Mouse (Mus musculus) midbrain, embryonic 15.5 days (tissue): Measurements from ENCODE around the gene Aimp2. TPM values are rescaled to one million over a fixed set of nuclear protein-coding genes. Genes with fewer than 3 reads are reported as not detected.
A peak's percentile ranks its signal among the peaks of the same experiment; 100 is the strongest.

ENCODE experiments used
- ATAC-seq: fragments of 200-750 bp; cut with Nextera tagmentation; replicated peaks from 2 replicates; pipeline ENCODE4 v1.8.0; 2017; ENCODE audit warnings: moderate TSS enrichment
- H3K27ac ChIP-seq: fragments of 300-500 bp; sonication (generic); 2 replicates; pipeline ENCODE4 v1.5.1; 2015; ENCODE audit warnings: mild to moderate bottlenecking, inconsistent platforms
- H3K27me3 ChIP-seq: fragments of 300-500 bp; sonication (generic); replicated peaks from 2 replicates; pipeline ENCODE4 v1.6.1; 2015; ENCODE audit warnings: inconsistent platforms
- H3K36me3 ChIP-seq: fragments of 300-500 bp; sonication (generic); replicated peaks from 2 replicates; pipeline ENCODE4 v1.6.1; 2015; ENCODE audit warnings: inconsistent platforms
- H3K4me1 ChIP-seq: fragments of 300-500 bp; sonication (generic); 2 replicates; pipeline ENCODE4 v1.6.1; 2015; ENCODE audit warnings: inconsistent platforms
- H3K4me2 ChIP-seq: fragments of 300-500 bp; sonication (generic); 2 replicates; pipeline ENCODE4 v1.6.1; 2015; ENCODE audit warnings: inconsistent platforms, mild to moderate bottlenecking, moderate library complexity
- H3K4me3 ChIP-seq: fragments of 300-500 bp; sonication (generic); 2 replicates; pipeline ENCODE4 v1.5.1; 2015; ENCODE audit warnings: mild to moderate bottlenecking, inconsistent platforms
- H3K9ac ChIP-seq: fragments of 300-500 bp; sonication (generic); 2 replicates; pipeline ENCODE4 v1.6.1; 2015; ENCODE audit warnings: mild to moderate bottlenecking, inconsistent platforms
- H3K9me3 ChIP-seq: fragments of 300-500 bp; sonication (generic); 2 replicates; pipeline ENCODE4 v1.6.1; 2016; ENCODE audit warnings: inconsistent platforms
- WGBS: fragments of 180-500 bp; shearing (Covaris S2); methylation state at CpG from one replicate; pipeline ENCODE4 v1.1.7; 2015; ENCODE audit warnings: mixed read lengths; 5-methylcytosine and 5-hydroxymethylcytosine counted together
- polyA plus RNA-seq: library from polyadenylated mRNA; unstranded; fragments of >200 nt; fragmentation: Nextera tagmentation; extraction: Ambion mirVana; gene quantifications from 2 replicates; pipeline ENCODE4 v1.2.1, GENCODE M21; 2015

Gene Aimp2
- polyA plus RNA-seq, 1 experiment from 2014 or later, result 79.5 TPM

DNA sequence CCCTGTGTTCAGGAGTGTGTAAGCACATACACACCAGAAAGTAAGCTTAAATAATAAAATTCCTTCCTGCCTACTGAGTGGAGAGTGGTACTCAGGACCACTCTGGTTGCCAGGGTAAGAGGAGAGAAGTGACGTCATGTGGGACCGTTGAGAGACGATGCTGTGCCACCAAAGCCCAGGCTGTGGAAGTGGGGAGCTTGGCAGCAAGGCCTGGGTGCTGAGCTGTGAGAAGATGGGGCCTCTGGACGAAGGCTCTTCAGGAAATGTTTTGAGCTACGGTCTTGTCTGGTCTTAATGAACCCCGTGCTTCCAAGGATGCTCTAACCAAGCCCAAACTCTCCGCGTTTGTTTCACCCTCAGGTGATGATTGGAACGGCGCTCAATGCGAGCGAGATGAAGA, 21.0 kb upstream of the Aimp2 start:
- H3K36me3 ChIP-seq, result peaks cover 40% of the 10 kb centered on the region
- no peaks in the 10 kb centered on the region; the same call in 1 of the 2 replicates for H3K4me1 ChIP-seq
- H3K27me3 ChIP-seq, result no peaks in the 10 kb centered on the region
- no peak overlapping the region for H3K4me3 ChIP-seq
- H3K9me3 ChIP-seq, result no peaks in the 10 kb centered on the region
- no peak for ATAC-seq
- WGBS, result 94% methylated on average over 12 of the region's 12 CpGs
- no peak overlapping the region for H3K27ac ChIP-seq
- H3K4me2 ChIP-seq, result no peak overlapping the region
- H3K9ac ChIP-seq, result no peak overlapping the region

DNA sequence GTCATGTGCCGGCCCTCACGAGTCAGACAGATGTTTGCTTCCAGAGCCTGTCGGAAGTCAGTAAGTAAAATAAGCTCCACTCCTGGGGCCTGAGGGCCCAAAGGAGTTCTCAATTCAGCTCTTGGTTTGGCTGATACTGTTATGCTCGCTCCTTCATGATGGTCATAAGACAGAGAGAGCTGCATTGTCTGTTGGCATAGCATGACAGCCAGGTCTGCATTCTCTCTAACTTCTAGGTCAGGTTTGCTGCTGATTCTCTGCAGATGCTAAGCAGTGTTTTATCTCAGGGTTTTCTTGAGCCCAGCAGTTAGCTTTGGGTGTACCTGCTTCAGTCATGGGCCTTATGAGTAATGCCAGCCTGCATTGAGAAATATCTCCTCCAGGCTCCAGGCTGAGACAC, 19.6 kb upstream of the Aimp2 start:
- H3K27ac ChIP-seq, result no peak overlapping the region
- H3K9me3 ChIP-seq, result no peaks in the 10 kb centered on the region
- H3K4me3 ChIP-seq, result no peak overlapping the region
- WGBS, result 93% methylated on average over 4 of the region's 4 CpGs
- ATAC-seq, result no peak
- no peak overlapping the region for H3K9ac ChIP-seq
- no peaks in the 10 kb centered on the region for H3K27me3 ChIP-seq
- peaks cover 46% of the 10 kb centered on the region for H3K36me3 ChIP-seq
- no peak overlapping the region for H3K4me2 ChIP-seq
- H3K4me1 ChIP-seq, result no peaks in the 10 kb centered on the region; the same call in 1 of the 2 replicates

- Histone ChIP-seq H3K4me1 (no peaks in the 10 kb centered on the region; the same call in 1 of the 2 replicates), H3K27ac (no peak within 1 kb of the TSS), H3K36me3 (peaks cover 56% of the 10 kb centered on the region), H3K27me3 (no peaks in the 10 kb centered on the region), H3K4me3 (no peak within 1 kb of the TSS), H3K9ac (no peak within 1 kb of the TSS), H3K9me3 (no peaks in the 10 kb centered on the region), H3K4me2 (no peak within 1 kb of the TSS)
- no peak for ATAC-seq
- WGBS, result 95% methylated on average over 8 of the region's 8 CpGs
Observed at GRCm38 (mm10) chr5:143927875-143928274, 18.2 kb upstream of the Aimp2 start, which contains the start of gene Gm42421. Gm42421 (plus strand) TSS chr5:143928175.

GRCm38 (mm10) chr5:143924781-143925452, 15.3 kb upstream of the Aimp2 start:
- Histone ChIP-seq H3K4me2 (no peak overlapping the region), H3K9me3 (no peaks in the 10 kb centered on the region), H3K4me1 (no peaks in the 10 kb centered on the region), H3K27ac (no peak overlapping the region), H3K27me3 (no peaks in the 10 kb centered on the region), H3K4me3 (no peak overlapping the region), H3K36me3 (peaks cover 67% of the 10 kb centered on the region), H3K9ac (no peak overlapping the region)
- WGBS, result 91% methylated on average over 6 of the region's 6 CpGs
- no peak for ATAC-seq

DNA sequence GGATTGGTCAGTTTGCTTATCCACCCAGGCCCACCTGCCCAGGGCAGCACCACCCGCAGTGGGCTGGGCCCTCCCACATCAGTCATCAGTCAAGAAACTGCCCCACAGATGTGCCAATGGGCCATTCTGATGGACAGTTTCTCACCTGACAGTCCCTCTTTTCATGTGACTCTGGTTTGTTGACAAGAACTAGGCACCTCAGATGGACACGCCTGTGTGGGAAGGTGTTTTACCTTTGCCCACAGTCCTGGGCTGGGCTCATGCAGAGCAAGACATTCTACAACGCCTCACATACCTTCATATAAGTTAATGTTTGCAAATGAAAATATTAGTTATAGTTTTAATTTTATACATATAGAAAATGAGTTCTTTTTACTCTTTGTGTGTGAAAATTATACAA, 8.5 kb upstream of the Aimp2 start:
- no peaks in the 10 kb centered on the region for H3K4me1 ChIP-seq
- peaks cover 48% of the 10 kb centered on the region for H3K36me3 ChIP-seq
- 91% methylated on average over 3 of the region's 3 CpGs for WGBS
- H3K9me3 ChIP-seq, result no peaks in the 10 kb centered on the region
- ATAC-seq, result no peak
- no peaks in the 10 kb centered on the region for H3K27me3 ChIP-seq
- H3K4me2 ChIP-seq, result no peak overlapping the region
- no peak overlapping the region for H3K9ac ChIP-seq
- no peak overlapping the region for H3K4me3 ChIP-seq
- no peak overlapping the region for H3K27ac ChIP-seq

- Histone ChIP-seq H3K27ac (no peak overlapping the region), H3K36me3 (peaks cover 41% of the 10 kb centered on the region), H3K4me3 (no peak overlapping the region), H3K4me1 (no peaks in the 10 kb centered on the region), H3K27me3 (no peaks in the 10 kb centered on the region), H3K4me2 (no peak overlapping the region), H3K9ac (no peak overlapping the region), H3K9me3 (no peaks in the 10 kb centered on the region)
- WGBS, result 44% methylated on average over 5 of the region's 5 CpGs
- ATAC-seq, result no peak
Observed at GRCm38 (mm10) chr5:143917418-143917817, 7.8 kb upstream of the Aimp2 start.

DNA sequence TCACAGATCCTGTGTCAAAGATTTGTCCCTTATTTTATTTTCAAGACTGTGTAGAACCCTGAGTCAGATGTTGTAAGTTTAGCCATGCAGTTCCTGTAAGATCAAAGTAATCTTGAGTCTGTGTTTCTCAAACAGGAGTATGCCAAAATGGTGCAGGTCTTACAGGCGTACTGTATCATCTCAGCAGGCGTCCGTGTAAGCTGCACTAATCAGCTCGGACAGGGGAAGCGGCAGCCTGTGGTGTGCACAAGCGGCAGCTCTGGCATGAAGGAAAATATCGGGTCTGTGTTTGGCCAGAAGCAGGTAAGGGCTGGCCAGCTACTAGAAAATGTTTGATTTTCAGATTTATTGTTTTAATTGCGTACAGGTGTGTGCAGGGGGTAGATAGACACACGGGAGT, 6.6 kb upstream of the Aimp2 start:
- Histone ChIP-seq H3K4me1 (no peaks in the 10 kb centered on the region; the same call in 1 of the 2 replicates), H3K27me3 (no peaks in the 10 kb centered on the region), H3K9me3 (no peaks in the 10 kb centered on the region), H3K4me3 (no peak overlapping the region), H3K4me2 (no peak overlapping the region), H3K27ac (no peak overlapping the region), H3K36me3 (peaks cover 33% of the 10 kb centered on the region), H3K9ac (no peak overlapping the region)
- ATAC-seq, result no peak
- WGBS, result 89% methylated on average over 9 of the region's 9 CpGs

DNA sequence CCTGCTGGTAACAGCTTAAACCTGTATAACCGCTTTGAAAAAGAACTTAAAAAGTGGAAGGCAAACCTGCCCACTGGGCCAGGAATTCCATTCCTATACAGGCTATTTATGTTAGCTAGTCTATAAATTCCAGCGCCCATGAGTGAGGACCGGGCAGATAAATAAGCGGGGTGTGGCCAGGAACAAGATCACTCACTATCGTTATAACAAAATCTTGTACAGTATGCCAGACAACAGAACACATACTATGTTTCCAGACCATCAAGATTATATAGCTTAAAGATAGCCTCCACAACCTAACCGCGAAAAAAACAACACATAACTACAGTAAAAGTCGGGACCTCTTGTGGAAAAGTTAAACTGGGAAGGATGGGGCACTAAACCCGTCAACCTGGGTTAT, 721 bp downstream of the Aimp2 start:
- H3K4me1 ChIP-seq, result peaks cover 28% of the 10 kb centered on the region
- peak overlapping the region; percentile 87 for H3K27ac ChIP-seq
- H3K9ac ChIP-seq, result peak overlapping the region; percentile 70
- no peaks in the 10 kb centered on the region for H3K9me3 ChIP-seq
- H3K4me3 ChIP-seq, result peak overlapping the region; percentile 75
- ATAC-seq, result no peak; the same call in 1 of the 2 replicates
- peaks cover 19% of the 10 kb centered on the region for H3K36me3 ChIP-seq
- no peaks in the 10 kb centered on the region for H3K27me3 ChIP-seq
- 2% methylated on average over 9 of the region's 9 CpGs for WGBS
- H3K4me2 ChIP-seq, result peak overlapping the region; percentile 76

GRCm38 (mm10) chr5:143906429-143906828, 3.2 kb downstream of the Aimp2 start:
- H3K27ac ChIP-seq, result no peak overlapping the region
- 88% methylated on average over 8 of the region's 8 CpGs for WGBS
- no peak overlapping the region for H3K4me2 ChIP-seq
- no peak overlapping the region for H3K4me3 ChIP-seq
- H3K36me3 ChIP-seq, result peaks cover 41% of the 10 kb centered on the region
- H3K9ac ChIP-seq, result no peak overlapping the region
- H3K27me3 ChIP-seq, result no peaks in the 10 kb centered on the region
- H3K4me1 ChIP-seq, result peaks cover 28% of the 10 kb centered on the region
- H3K9me3 ChIP-seq, result no peaks in the 10 kb centered on the region
- ATAC-seq, result no peak

DNA sequence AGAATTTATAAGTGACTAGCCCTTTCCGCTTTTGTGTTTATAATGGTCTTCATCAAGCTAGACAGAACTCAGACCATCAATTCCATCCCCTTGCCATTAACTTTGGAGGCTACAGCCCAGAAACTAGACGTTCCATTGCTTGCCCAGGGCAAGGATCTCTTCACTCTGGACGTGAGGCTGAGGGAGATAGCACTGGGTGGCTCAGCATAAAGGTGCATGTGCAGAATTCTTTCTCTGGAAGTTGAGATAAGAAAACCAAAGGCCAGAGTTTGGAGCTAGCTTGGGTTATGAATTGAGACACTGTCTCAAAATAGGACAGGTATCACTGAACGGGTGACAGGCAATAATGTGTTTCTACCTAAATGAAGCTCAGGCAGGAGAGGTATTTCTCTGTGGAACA, 5.8 kb downstream of the Aimp2 start:
- 92% methylated on average over 4 of the region's 4 CpGs for WGBS
- H3K9me3 ChIP-seq, result no peaks in the 10 kb centered on the region
- H3K4me1 ChIP-seq, result peaks cover 16% of the 10 kb centered on the region

GRCm38 (mm10) chr5:143902111-143902510, 7.5 kb downstream of the Aimp2 start:
- 83% methylated on average over 3 of the region's 3 CpGs for whole genome bisulfite sequencing
- H3K36me3 ChIP-seq, result peaks cover 80% of the 10 kb centered on the region

More for the DNA sequence above, 5.8 kb downstream of the Aimp2 start:
- Histone ChIP-seq H3K36me3 (peaks cover 64% of the 10 kb centered on the region), H3K4me3 (no peak overlapping the region), H3K4me2 (no peak overlapping the region), H3K9ac (no peak overlapping the region), H3K27me3 (no peaks in the 10 kb centered on the region), H3K27ac (no peak overlapping the region)
- ATAC-seq, result no peak

DNA sequence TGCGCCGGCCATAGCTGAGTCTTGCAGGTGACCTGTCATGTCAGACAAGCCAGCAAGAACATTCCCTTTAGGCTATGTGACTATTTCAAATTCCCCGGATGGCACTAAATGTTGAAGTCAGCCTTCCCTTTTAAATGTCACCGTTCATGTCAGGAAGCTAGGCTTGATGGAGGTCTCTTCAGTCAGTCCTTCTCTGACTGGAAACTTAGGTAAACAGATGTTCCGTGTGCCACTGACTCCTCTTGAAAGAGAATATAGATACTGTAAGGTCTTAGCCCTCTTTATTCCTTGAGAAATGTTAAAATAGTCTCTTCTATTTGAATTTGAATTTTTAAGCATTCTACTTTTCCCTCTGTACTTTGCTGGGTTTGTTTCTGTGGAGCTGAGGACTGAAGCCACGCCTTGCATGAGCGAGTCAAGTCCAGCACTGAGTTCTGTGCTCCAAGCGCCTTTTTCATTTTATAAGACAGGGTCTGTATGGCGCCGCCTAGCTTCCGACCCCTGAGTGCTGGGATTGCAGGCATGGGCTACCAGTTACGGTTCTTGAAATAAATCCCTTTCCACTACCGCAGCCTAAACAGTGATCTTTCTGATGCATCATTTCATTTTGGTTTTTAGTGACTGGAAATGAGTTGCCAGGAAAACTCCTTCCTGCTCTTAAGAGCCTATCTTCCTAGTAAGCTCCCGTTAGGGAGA, 11.9 kb downstream of the Aimp2 start, which contains the start of gene Ankrd61:
Gene Ankrd61 (minus strand): TSS at position 51 of the 696 bp plus-strand sequence.
- 85% methylated on average over 14 of the region's 14 CpGs for WGBS
- ATAC-seq, result no peak
- H3K4me1 ChIP-seq, result no peaks in the 10 kb centered on the region
- no peaks in the 10 kb centered on the region for H3K27me3 ChIP-seq
- H3K36me3 ChIP-seq, result peaks cover 67% of the 10 kb centered on the region
- no peak within 1 kb of the TSS for H3K4me3 ChIP-seq
- no peak within 1 kb of the TSS for H3K4me2 ChIP-seq
- H3K9ac ChIP-seq, result no peak within 1 kb of the TSS
- no peak within 1 kb of the TSS for H3K27ac ChIP-seq
- no peaks in the 10 kb centered on the region for H3K9me3 ChIP-seq

More at GRCm38 (mm10) chr5:143902111-143902510, 7.5 kb downstream of the Aimp2 start:
- no peaks in the 10 kb centered on the region for H3K4me1 ChIP-seq
- H3K9me3 ChIP-seq, result no peaks in the 10 kb centered on the region
- no peaks in the 10 kb centered on the region for H3K27me3 ChIP-seq
- H3K4me2 ChIP-seq, result no peak overlapping the region
- no peak for ATAC-seq
- H3K9ac ChIP-seq, result no peak overlapping the region
- no peak overlapping the region for H3K27ac ChIP-seq
- H3K4me3 ChIP-seq, result no peak overlapping the region
